Mouse (Mus musculus): ENCODE data around the gene Ggt6.

DNA sequence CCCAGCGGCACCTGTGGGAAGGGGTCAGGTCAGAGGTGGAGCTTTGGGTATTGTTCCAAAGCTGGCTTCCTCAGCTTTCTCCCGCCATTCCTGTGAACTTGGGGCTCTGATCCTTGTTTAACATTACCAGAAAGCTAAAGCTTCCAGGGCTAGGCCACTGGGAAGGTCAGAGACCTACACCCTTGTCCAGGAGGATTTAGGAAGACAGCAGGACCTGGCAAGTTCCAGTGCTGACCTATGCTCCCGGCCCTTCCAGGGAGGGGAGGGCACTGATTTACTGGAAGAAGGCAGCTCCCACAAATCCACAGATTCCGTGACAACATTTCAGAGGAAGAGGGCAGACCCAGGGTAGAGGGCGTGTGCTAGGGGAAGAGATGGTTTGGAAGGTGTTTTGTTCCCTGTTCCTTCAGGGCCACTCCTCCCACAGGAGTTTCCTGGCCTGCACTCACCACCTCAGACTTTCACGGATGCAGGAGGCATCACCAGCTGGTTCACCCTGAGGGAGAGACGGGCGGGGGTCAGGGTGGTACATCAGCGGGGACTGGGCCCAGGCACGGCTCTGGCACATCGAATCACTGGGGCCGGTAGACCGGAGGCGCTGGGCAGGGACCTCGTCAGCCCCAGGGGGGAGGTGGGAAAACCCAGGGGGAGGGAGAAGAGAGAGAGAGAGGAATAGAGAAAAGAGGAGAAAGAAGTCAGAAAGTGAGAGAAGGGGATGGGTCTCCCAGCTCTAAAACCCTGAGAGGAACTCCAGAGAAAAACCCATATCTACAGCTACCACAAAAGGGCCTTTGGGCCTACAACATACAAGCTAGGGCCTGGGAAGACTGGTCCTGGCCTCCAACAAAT is 18.0 kb downstream of the Ggt6 start:
- TF ChIP-seq CTCF (IDR thresholded peaks at IDR 0.05) (no peak), POLR2A (IDR thresholded peaks at IDR 0.05; ENCODE audit: insufficient read depth, low read depth, low read length) (no peak)
